Mouse (Mus musculus): ENCODE measurements around the gene Nfic. TPM values are rescaled to one million over a fixed set of nuclear protein-coding genes. Genes with fewer than 3 reads are reported as not detected.

Nfic gene
- total and polyA plus RNA-seq, 3 experiments, result 2.0 to 9.7 TPM; not detected in 1

DNA sequence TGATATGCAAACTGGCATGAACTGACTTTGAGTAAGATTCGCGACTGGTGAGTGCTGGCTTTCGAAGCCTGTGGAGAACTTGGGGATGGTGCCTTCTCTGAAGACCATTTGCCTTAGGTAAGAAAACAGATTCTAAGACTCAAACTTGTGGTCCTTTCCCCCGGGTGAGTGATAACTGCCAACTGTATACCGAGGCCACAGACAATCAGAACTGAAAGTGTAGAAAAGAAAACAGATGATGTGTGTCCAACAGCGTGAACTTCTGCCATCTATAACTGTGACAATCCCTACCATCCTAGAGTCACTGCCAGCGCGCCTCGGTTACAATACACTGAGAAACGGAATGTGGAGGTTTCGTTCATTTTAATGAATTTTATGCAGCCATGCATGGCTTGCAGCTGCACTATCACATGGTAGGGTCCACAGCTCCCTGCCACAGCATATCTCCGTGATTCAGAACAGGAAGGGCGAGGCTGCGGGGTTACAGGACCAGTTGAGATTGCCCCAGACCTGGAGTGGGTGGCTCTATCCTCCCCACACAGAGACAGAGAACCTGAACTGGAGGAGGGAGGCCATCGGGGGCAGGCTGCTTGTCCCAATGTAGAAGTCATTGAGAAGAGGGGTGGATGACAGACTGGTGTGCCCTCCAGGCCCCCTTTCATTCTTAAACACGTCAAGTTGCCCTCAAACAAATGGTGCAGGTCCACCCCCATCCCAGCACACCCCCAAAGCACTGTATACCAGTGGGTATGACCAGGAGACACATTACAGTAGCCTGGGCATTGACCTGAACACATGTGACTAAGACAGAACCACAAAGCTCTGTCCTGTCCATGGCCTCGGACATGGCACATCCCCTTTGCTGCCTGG lies 42.2 kb upstream of the Nfic start:
- peaks cover 0 to 28% of the 10 kb centered on the region in 2 experiments; a peak in 3 of 4 replicates for H3K4me1 ChIP-seq (ENCODE audit: control insufficient read depth in 1 of 2, insufficient read depth in 2 of 2, low read length in 2 of 2)

DNA sequence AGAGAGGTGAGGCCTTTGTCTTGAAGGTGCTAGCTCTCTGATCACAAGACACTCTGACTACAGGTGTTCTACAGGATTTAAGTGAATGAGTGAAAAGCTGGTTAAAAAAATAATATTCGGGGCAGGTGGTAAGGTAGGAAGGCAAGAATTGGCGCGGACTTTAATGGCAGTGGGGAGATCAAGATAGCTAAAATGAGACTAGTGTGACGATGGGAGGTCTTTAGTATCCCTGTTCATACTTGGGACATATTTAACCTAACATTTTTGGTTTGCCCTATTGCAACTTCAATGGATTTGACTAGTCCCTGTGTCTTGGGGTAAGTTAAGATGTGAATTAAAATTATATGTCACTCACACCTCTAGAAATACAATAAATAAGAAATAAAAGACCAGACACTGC lies 41.5 kb upstream of the Nfic start:
- H3K9ac ChIP-seq (ENCODE audit: control insufficient read depth, low read depth, low read length, poor library complexity, severe bottlenecking), result peak overlapping the region; percentile 96
- peak overlapping the region; percentile 58 to 97 for H3K4me3 ChIP-seq (ENCODE audit: control insufficient read depth in 1 of 2, insufficient read depth in 1 of 2, low read depth in 2 of 2, low read length in 2 of 2)
- H3K79me2 ChIP-seq (ENCODE audit: control insufficient read depth, insufficient read depth, low read length, poor library complexity), result peaks cover 29% of the 10 kb centered on the region
- TF ChIP-seq GABPA (IDR thresholded peaks at IDR 0.05; ENCODE audit: low read depth, low read length), result no peak
- TF ChIP-seq ETS1 (IDR thresholded peaks at IDR 0.05; ENCODE audit: low read depth, low read length), result no peak
- TF ChIP-seq MAFK (IDR thresholded peaks at IDR 0.05; ENCODE audit: borderline replicate concordance, low read depth, low read length), result no peak
- TF ChIP-seq MEF2A (IDR thresholded peaks at IDR 0.05; ENCODE audit: extremely low read depth, insufficient replicate concordance, low read depth, low read length, poor library complexity, severe bottlenecking), result no peak
- no peak for TF ChIP-seq MYB (IDR thresholded peaks at IDR 0.05; ENCODE audit: low read depth, low read length)
- TF ChIP-seq KAT2A (conservative IDR thresholded peaks at IDR 0.05; ENCODE audit: low read depth, low read length), result no peak
- peak; percentile 35; the same call in 1 of the 2 replicates for TF ChIP-seq MAX (IDR thresholded peaks at IDR 0.05; ENCODE audit: low read length)
- TF ChIP-seq E2F4 (IDR thresholded peaks at IDR 0.05; ENCODE audit: borderline replicate concordance, low read depth, low read length), result no peak
- no peak for TF ChIP-seq BHLHE40 (IDR thresholded peaks at IDR 0.05; ENCODE audit: borderline replicate concordance, low read depth, low read length)
- 0 out of 2 replicates have a peak, but pooled peaks have one; percentile 21 for TF ChIP-seq CHD1 (IDR thresholded peaks at IDR 0.05; ENCODE audit: low read depth, low read length)
- no peak for TF ChIP-seq MAZ (IDR thresholded peaks at IDR 0.05; ENCODE audit: low read depth, low read length)
- no peak for TF ChIP-seq TBP (IDR thresholded peaks at IDR 0.05; ENCODE audit: low read depth, low read length)
- no peak for TF ChIP-seq GATA1 (IDR thresholded peaks at IDR 0.05; ENCODE audit: low read depth, low read length)
- TF ChIP-seq RCOR1 (IDR thresholded peaks at IDR 0.05; ENCODE audit: low read depth, low read length), result no peak
- no peaks in the 10 kb centered on the region for H3K27me3 ChIP-seq (ENCODE audit: control insufficient read depth in 1 of 2, insufficient read depth in 2 of 2, low read length in 2 of 2)
- peak overlapping the region; percentile 89 for H3K27ac ChIP-seq (ENCODE audit: control insufficient read depth, low read depth, low read length)
- no peaks in the 10 kb centered on the region for H3K9me3 ChIP-seq (replicated peaks; ENCODE audit: insufficient read depth, low read length)
- peaks cover 0 to 14% of the 10 kb centered on the region in 2 experiments; a peak in 2 of 4 replicates for H3K36me3 ChIP-seq (ENCODE audit: control insufficient read depth in 1 of 2, insufficient read depth in 2 of 2, low read length in 2 of 2)
- peaks cover 0 to 28% of the 10 kb centered on the region in 2 experiments; a peak in 3 of 4 replicates for H3K4me1 ChIP-seq (ENCODE audit: control insufficient read depth in 1 of 2, insufficient read depth in 2 of 2, low read length in 2 of 2)
- DNase-seq (ENCODE audit: low read depth, low spot score), result peak; percentile 60

More for the DNA sequence above, 42.2 kb upstream of the Nfic start:
- Histone ChIP-seq H3K4me3 (ENCODE audit: control insufficient read depth in 1 of 2, insufficient read depth in 1 of 2, low read depth in 2 of 2, low read length in 2 of 2) (peak overlapping the region; percentile 58 to 97), H3K79me2 (ENCODE audit: control insufficient read depth, insufficient read depth, low read length, poor library complexity) (peaks cover 29% of the 10 kb centered on the region), H3K9ac (ENCODE audit: control insufficient read depth, low read depth, low read length, poor library complexity, severe bottlenecking) (peak overlapping the region; percentile 96), H3K9me3 (replicated peaks; ENCODE audit: insufficient read depth, low read length) (no peaks in the 10 kb centered on the region), H3K36me3 (ENCODE audit: control insufficient read depth in 1 of 2, insufficient read depth in 2 of 2, low read length in 2 of 2) (peaks cover 0 to 14% of the 10 kb centered on the region in 2 experiments; a peak in 2 of 4 replicates), H3K27me3 (ENCODE audit: control insufficient read depth in 1 of 2, insufficient read depth in 2 of 2, low read length in 2 of 2) (no peaks in the 10 kb centered on the region), H3K27ac (ENCODE audit: control insufficient read depth, low read depth, low read length) (peak overlapping the region; percentile 89)
- peak; percentile 88 for DNase-seq (ENCODE audit: low read depth, low spot score)
- TF ChIP-seq GATA1 (IDR thresholded peaks at IDR 0.05; ENCODE audit: low read depth, low read length) (peak; percentile 72; the same call in 1 of the 2 replicates), ETS1 (IDR thresholded peaks at IDR 0.05; ENCODE audit: low read depth, low read length) (peak; percentile 77), MYB (IDR thresholded peaks at IDR 0.05; ENCODE audit: low read depth, low read length) (peak; percentile 45; the same call in 1 of the 2 replicates), RAD21 (IDR thresholded peaks at IDR 0.05; ENCODE audit: low read depth, low read length) (no peak), RCOR1 (IDR thresholded peaks at IDR 0.05; ENCODE audit: low read depth, low read length) (peak; percentile 95), GABPA (IDR thresholded peaks at IDR 0.05; ENCODE audit: low read depth, low read length) (no peak), MXI1 (IDR thresholded peaks at IDR 0.05; ENCODE audit: low read depth, low read length) (peak; percentile 74), NELFE (IDR thresholded peaks at IDR 0.05; ENCODE audit: low read depth, low read length) (peak; percentile 18; the same call in 1 of the 2 replicates), TAL1 (IDR thresholded peaks at IDR 0.05; ENCODE audit: low read length) (peak; percentile 90), USF1 (IDR thresholded peaks at IDR 0.05; ENCODE audit: low read depth, low read length) (peak; percentile 61), TBP (IDR thresholded peaks at IDR 0.05; ENCODE audit: low read depth, low read length) (no peak), NRF1 (IDR thresholded peaks at IDR 0.05; ENCODE audit: insufficient read depth, low read depth, low read length, poor library complexity, severe bottlenecking) (no peak), CTCF (IDR thresholded peaks at IDR 0.05 in 2 of 3, conservative IDR thresholded peaks at IDR 0.05 in 1 of 3; ENCODE audit: control insufficient read depth in 1 of 3, insufficient read depth in 1 of 3, low read depth in 2 of 3, low read length in 3 of 3, poor library complexity in 1 of 3, severe bottlenecking in 1 of 3) (no peak), EP300 (IDR thresholded peaks at IDR 0.05; ENCODE audit: low read depth in 1 of 2, low read length in 2 of 2) (peak; percentile 81 to 97), CHD2 (IDR thresholded peaks at IDR 0.05; ENCODE audit: low read length) (no peak), MYC (IDR thresholded peaks at IDR 0.05; ENCODE audit: low read depth, low read length) (peak; percentile 82), POLR2A (IDR thresholded peaks at IDR 0.05; ENCODE audit: control insufficient read depth in 1 of 2, insufficient read depth in 1 of 2, low read depth in 1 of 2, low read length in 2 of 2, poor library complexity in 1 of 2) (peak; percentile 30 to 48; a peak in 1 of 4 replicates), TCF12 (IDR thresholded peaks at IDR 0.05; ENCODE audit: low read depth, low read length) (peak; percentile 89), SIN3A (IDR thresholded peaks at IDR 0.05; ENCODE audit: low read length) (peak; percentile 63), JUND (IDR thresholded peaks at IDR 0.05; ENCODE audit: low read depth, low read length) (no peak), HCFC1 (IDR thresholded peaks at IDR 0.05; ENCODE audit: low read depth, low read length) (peak; percentile 35; the same call in 1 of the 2 replicates)

Measured in MEL (cell line).